Mouse (Mus musculus) myocyte (in vitro differentiated cells): ENCODE measurements at regions not wholly inside any gene's neighbourhood (a gene's known extent, or its start where the extent isn't known, plus 50 kb on each side); places are given as distances from the start of the nearest gene placed in this dataset.

Experiments used
- CEBPB ChIP-seq: IDR thresholded peaks from 2 replicates; pipeline ENCODE4 v1.6.1; 2011; ENCODE audit warnings: mild to moderate bottlenecking, moderate library complexity; ENCODE audit not compliant: poor library complexity, insufficient read depth, severe bottlenecking
- E2F4 ChIP-seq: IDR thresholded peaks from one replicate; pipeline ENCODE4 v1.6.1; 2011; ENCODE audit warnings: mild to moderate bottlenecking, control low read depth, moderate library complexity; ENCODE audit not compliant: insufficient read depth
- MAX ChIP-seq: IDR thresholded peaks from one replicate; pipeline ENCODE4 v1.6.1; 2011; ENCODE audit warnings: low read depth, mild to moderate bottlenecking, control low read depth
- MYOD1 ChIP-seq, 3 experiments: IDR thresholded peaks; one replicate each; pipeline ENCODE4 v1.6.1; 2011; ENCODE audit warnings: control low read depth in 2 of 3, low read depth in 2 of 3, mild to moderate bottlenecking in 2 of 3, moderate library complexity in 1 of 3; ENCODE audit not compliant: insufficient read length in 2 of 3, control insufficient read depth in 1 of 3
- MYOG ChIP-seq, 3 experiments: IDR thresholded peaks; one replicate each; pipeline ENCODE4 v1.6.1; 2011; ENCODE audit warnings: control low read depth in 2 of 3, low read depth in 2 of 3, mild to moderate bottlenecking in 2 of 3; ENCODE audit not compliant: insufficient read length in 2 of 3, control insufficient read depth in 1 of 3, insufficient read depth in 1 of 3
- POLR2A ChIP-seq: IDR thresholded peaks from one replicate; pipeline ENCODE4 v1.6.1; 2011; ENCODE audit warnings: low read depth, mild to moderate bottlenecking, control low read depth, moderate library complexity; ENCODE audit not compliant: insufficient read length
- POLR2AphosphoS2 ChIP-seq: IDR thresholded peaks from one replicate; pipeline ENCODE4 v1.6.1; 2011; ENCODE audit warnings: low read depth, control low read depth; ENCODE audit not compliant: insufficient read length
- REST ChIP-seq: IDR thresholded peaks from one replicate; pipeline ENCODE4 v1.6.1; 2011; ENCODE audit warnings: mild to moderate bottlenecking, control low read depth, moderate library complexity; ENCODE audit not compliant: insufficient read depth, insufficient read length
- TCF12 ChIP-seq: IDR thresholded peaks from one replicate; pipeline ENCODE4 v1.6.1; 2011; ENCODE audit warnings: mild to moderate bottlenecking, control low read depth; ENCODE audit not compliant: poor library complexity, insufficient read depth, severe bottlenecking
- USF1 ChIP-seq: IDR thresholded peaks from one replicate; pipeline ENCODE4 v1.6.1; 2011; ENCODE audit warnings: low read depth, mild to moderate bottlenecking, control low read depth, moderate library complexity

GRCm38 (mm10) chr13:38780630-38781010 lies 121.8 kb upstream of the Eef1e1 start:
- no peak for TF ChIP-seq TCF12
- TF ChIP-seq POLR2A, result no peak
- TF ChIP-seq MAX, result no peak
- no peak for TF ChIP-seq CEBPB
- no peak for TF ChIP-seq POLR2AphosphoS2
- TF ChIP-seq MYOG (IDR thresholded peaks at IDR 0.05; ENCODE audit: control insufficient read depth in 1 of 3, insufficient read depth in 1 of 3, insufficient read length in 2 of 3, low read depth in 2 of 3), result no peak
- no peak for TF ChIP-seq MYOD1 (IDR thresholded peaks at IDR 0.05; ENCODE audit: control insufficient read depth in 1 of 3, insufficient read length in 2 of 3, low read depth in 2 of 3)
- no peak for TF ChIP-seq E2F4
- no peak for TF ChIP-seq USF1
- TF ChIP-seq REST, result no peak
